Mouse (Mus musculus): ENCODE data around the gene Pogk.

DNA sequence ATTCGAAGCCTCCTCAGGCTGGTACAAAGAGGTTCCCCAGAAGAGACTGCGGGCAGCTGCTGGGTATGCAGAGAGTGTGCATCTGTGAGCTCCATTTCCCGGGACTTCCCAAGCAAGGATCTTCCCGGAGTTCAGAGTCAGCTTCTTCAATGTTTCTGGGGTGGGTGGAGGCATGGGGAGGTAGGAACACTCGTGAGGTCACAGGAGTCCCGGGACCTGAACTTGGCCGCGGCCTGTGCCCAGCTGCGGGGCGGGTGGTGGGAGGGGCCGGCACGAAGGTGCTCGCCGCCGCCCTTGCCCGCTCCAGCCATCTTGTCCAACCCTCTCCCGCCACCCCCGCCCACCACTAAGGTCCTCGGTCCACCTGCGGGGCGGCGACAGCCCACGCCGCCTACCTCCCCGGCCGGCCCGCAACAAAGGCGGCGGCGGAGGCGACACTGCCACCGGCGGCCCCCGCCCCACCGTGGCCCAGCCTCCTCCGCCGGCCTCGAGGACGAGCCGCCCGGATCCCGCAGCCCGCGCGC, 424 bp downstream of the Pogk start:
- TF ChIP-seq POLR2A (IDR thresholded peaks at IDR 0.05; ENCODE audit: insufficient read depth, low read length), result no peak
- TF ChIP-seq CTCF (IDR thresholded peaks at IDR 0.05; ENCODE audit: low read depth, low read length), result no peak
